Mouse (Mus musculus) hindlimb bud, embryonic 11.5 days (tissue): ENCODE measurements at regions not wholly inside any gene's neighbourhood (a gene's known extent, or its start where the extent isn't known, plus 50 kb on each side); places are given as distances from the start of the nearest gene placed in this dataset.

Experiments used
- DNase-seq: peaks from one replicate; pipeline ENCODE4 v3.0.0-alpha.2; 2012; ENCODE audit warnings: low read depth, low spot score; ENCODE audit errors: extremely low spot score

- no peak for DNase-seq
Observed at GRCm38 (mm10) chr4:142967604-142968003, 245.2 kb downstream of the Prdm2 start.

- no peak for DNase-seq
Observed at GRCm38 (mm10) chr4:142956832-142957429, 255.9 kb downstream of the Prdm2 start.

GRCm38 (mm10) chr4:142956376-142956775, 256.4 kb downstream of the Prdm2 start:
- DNase-seq = no peak

GRCm38 (mm10) chr4:142953724-142954123, 259.1 kb downstream of the Prdm2 start:
- DNase-seq = no peak

GRCm38 (mm10) chr4:142952879-142953278, 259.9 kb downstream of the Prdm2 start:
- DNase-seq = no peak

- no peak for DNase-seq
Observed at GRCm38 (mm10) chr4:142947673-142948072, 265.1 kb downstream of the Prdm2 start.

- no peak for DNase-seq
Observed at GRCm38 (mm10) chr4:142933627-142934026, 279.2 kb downstream of the Prdm2 start.

- no peak for DNase-seq
Observed at GRCm38 (mm10) chr4:142929245-142929644, 283.6 kb downstream of the Prdm2 start.

- DNase-seq = no peak
Observed at GRCm38 (mm10) chr4:142927328-142928108, 285.3 kb downstream of the Prdm2 start.

- DNase-seq = no peak
Observed at GRCm38 (mm10) chr4:142925111-142925510, 287.7 kb downstream of the Prdm2 start.

- peak; percentile 16 for DNase-seq
Observed at GRCm38 (mm10) chr4:142909355-142909947, 303.3 kb downstream of the Prdm2 start.

GRCm38 (mm10) chr4:142908782-142909181, 304.0 kb downstream of the Prdm2 start:
- DNase-seq = no peak

GRCm38 (mm10) chr4:142903356-142904032, 309.3 kb downstream of the Prdm2 start:
- no peak for DNase-seq

GRCm38 (mm10) chr4:142900792-142901191, 312.0 kb downstream of the Prdm2 start:
- no peak for DNase-seq

- no peak for DNase-seq
Observed at GRCm38 (mm10) chr4:142898994-142899393, 313.8 kb downstream of the Prdm2 start.

- DNase-seq = no peak
Observed at GRCm38 (mm10) chr4:142890711-142891110, 322.1 kb downstream of the Prdm2 start.

- no peak for DNase-seq
Observed at GRCm38 (mm10) chr4:142888891-142889290, 323.9 kb downstream of the Prdm2 start.

- no peak for DNase-seq
Observed at GRCm38 (mm10) chr4:142887876-142888275, 324.9 kb downstream of the Prdm2 start.

GRCm38 (mm10) chr4:142880323-142880759, 332.5 kb downstream of the Prdm2 start:
- peak; percentile 52 for DNase-seq

- DNase-seq = no peak
Observed at GRCm38 (mm10) chr4:142876151-142876550, 336.6 kb downstream of the Prdm2 start.

- no peak for DNase-seq
Observed at GRCm38 (mm10) chr4:142875105-142875504, 337.7 kb downstream of the Prdm2 start.
